Mouse (Mus musculus): ENCODE measurements around the gene Pramel6.
"Not testable (repeated sequence)": the region's sequence is repeated elsewhere in the genome, so short reads cannot be mapped to it uniquely, and the experiment has no call there.

GRCm38 (mm10) chr2:87496993-87497392, 9.4 kb upstream of the Pramel6 start, which contains the start of gene Pramel7:
- not testable (repeated sequence) for TF ChIP-seq POLR2A, CTCF (IDR thresholded peaks at IDR 0.05; ENCODE audit: insufficient read depth, low read depth, low read length)
